Mouse (Mus musculus) small intestine, adult 2 months (tissue): ENCODE data around the gene Gm20388.

ENCODE experiments used
- CTCF ChIP-seq: fragments of 200-500 bp; IDR thresholded peaks from 2 replicates; pipeline ENCODE4 v1.5.1; 2012; ENCODE audit warnings: low read depth, mild to moderate bottlenecking, control low read depth, inconsistent platforms, low read length, moderate library complexity, mixed read lengths; ENCODE audit not compliant: insufficient replicate concordance, insufficient read length; ENCODE audit errors: extremely low read depth
- POLR2A ChIP-seq: fragments of 200-500 bp; IDR thresholded peaks from 2 replicates; pipeline ENCODE4 v1.6.1; 2012; ENCODE audit warnings: low read depth, mild to moderate bottlenecking, control low read depth, inconsistent platforms, low read length, moderate library complexity

GRCm38 (mm10) chr8:124140211-124140790 is 4229.7 kb downstream of the Gm20388 start:
- no peak for TF ChIP-seq CTCF
- TF ChIP-seq POLR2A: no peak
